Mouse (Mus musculus): ENCODE data around the gene Ngrn. TPM values are rescaled to one million over a fixed set of nuclear protein-coding genes. Genes with fewer than 3 reads are reported as not detected.

Ngrn gene
- polyA plus RNA-seq, 1 experiment from 2014 or later, result 52.2 TPM

DNA sequence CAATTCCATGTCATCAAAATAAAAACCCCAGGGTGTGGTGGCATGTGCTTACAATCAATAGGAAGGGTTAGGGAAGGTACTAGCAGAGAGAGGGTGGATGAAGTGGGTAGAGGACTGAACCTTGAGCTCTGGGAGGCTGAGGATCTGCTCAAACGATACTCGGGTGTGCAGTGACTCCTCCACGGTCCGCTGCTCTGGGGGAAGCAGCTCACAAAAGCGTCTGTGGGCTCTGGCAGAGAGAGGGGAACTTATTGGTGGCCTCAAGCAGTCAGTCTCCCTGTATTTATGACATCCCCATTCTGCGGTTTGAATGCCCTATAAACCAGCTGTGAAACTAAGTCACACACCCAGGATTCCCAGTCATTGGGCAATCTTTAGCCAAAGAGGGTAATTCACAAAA, 30.8 kb upstream of the Ngrn start:
- no peak overlapping the region for H3K4me3 ChIP-seq (replicated peaks; ENCODE audit: low read length)
- WGBS, result 77% methylated on average over 6 of the region's 6 CpGs
- H3K9ac ChIP-seq (ENCODE audit: low read length), result no peak overlapping the region
- peaks cover 5% of the 10 kb centered on the region; the same call in 1 of the 2 replicates for H3K4me1 ChIP-seq (ENCODE audit: control insufficient read depth, insufficient read depth, low read length)
- ATAC-seq (ENCODE audit: insufficient read depth, low FRiP score), result no peak
- no peaks in the 10 kb centered on the region for H3K36me3 ChIP-seq (ENCODE audit: control insufficient read depth, insufficient read depth, low read length)
- no peaks in the 10 kb centered on the region for H3K27me3 ChIP-seq (ENCODE audit: control insufficient read depth, insufficient read depth, low read length)
- no peaks in the 10 kb centered on the region for H3K9me3 ChIP-seq (replicated peaks; ENCODE audit: control insufficient read depth, low read length)
- no peak overlapping the region for H3K4me2 ChIP-seq (ENCODE audit: low read depth, low read length)
- no peak overlapping the region for H3K27ac ChIP-seq (ENCODE audit: low read length)

DNA sequence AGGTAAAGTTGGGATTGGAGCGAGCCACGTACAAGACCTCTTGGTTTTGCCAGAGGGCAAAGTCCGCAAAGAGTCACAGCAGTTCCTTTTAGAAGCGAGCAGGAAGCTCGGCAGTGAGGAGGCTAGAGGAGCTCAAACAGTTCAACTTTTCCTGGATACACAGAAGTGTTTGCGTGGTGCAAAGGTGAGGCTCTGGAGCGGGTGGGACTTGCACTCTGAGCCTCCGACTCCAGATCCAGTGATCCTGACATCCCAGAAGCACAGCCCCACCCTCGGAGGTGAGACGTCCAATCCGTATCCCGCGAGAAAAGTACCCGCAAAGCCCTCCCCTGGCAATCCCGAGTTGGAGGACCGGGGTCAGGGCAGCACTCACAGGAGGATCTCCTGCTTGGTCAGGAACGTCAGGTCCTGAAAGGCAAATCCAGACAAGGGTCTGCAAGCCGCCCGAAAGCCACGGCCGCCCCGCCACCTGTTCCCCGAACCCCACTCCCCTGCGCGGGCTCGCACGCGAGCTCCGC, 29.0 kb upstream of the Ngrn start:
- Histone ChIP-seq H3K9me3 (replicated peaks; ENCODE audit: control insufficient read depth, low read length) (no peaks in the 10 kb centered on the region), H3K27ac (ENCODE audit: low read length) (peak overlapping the region; percentile 89), H3K4me1 (ENCODE audit: control insufficient read depth, insufficient read depth, low read length) (peaks cover 5% of the 10 kb centered on the region; the same call in 1 of the 2 replicates), H3K4me2 (ENCODE audit: low read depth, low read length) (peak overlapping the region; percentile 65), H3K36me3 (ENCODE audit: control insufficient read depth, insufficient read depth, low read length) (no peaks in the 10 kb centered on the region), H3K27me3 (ENCODE audit: control insufficient read depth, insufficient read depth, low read length) (no peaks in the 10 kb centered on the region), H3K4me3 (replicated peaks; ENCODE audit: low read length) (peak overlapping the region; percentile 84), H3K9ac (ENCODE audit: low read length) (peak overlapping the region; percentile 74)
- WGBS, result under 1% methylated on average over 29 of the region's 29 CpGs
- peak; percentile 49 for ATAC-seq (ENCODE audit: insufficient read depth, low FRiP score)

DNA sequence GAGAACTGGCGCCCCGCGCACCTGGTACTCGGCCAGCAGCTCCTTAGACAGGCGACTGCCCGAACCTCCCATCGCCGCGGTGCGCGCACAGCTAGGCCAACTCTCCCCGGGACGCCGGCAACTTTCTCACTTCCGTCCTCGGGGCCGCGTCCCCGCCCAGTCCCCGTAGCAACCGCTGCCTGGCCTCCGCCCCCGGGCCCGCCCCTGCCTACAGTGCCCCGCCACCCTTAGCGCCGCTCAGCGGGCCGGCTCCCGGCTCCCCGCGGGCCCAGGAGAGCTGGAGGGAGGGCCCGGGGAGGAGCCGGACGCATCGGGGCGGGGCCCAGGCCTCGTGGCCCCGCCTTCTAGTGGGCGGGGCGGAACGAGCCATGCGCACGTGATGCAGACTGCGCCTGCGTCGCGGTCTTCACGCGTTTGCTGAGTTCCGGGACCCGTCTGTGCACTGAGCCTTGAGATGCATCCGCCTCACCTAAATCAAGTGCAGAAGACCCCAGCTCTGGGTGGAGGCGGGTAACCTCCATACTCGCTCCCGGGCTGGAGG, 28.5 kb upstream of the Ngrn start, which contains the start of the genes Cib1 and Gdpgp1:
Gene Cib1 (minus strand): TSS at position 325 of the 541 bp plus-strand sequence.
Gene Gdpgp1 (plus strand): TSS at position 377 of the 541 bp plus-strand sequence.
- no peaks in the 10 kb centered on the region for H3K27me3 ChIP-seq (ENCODE audit: control insufficient read depth, insufficient read depth, low read length)
- peaks cover 5% of the 10 kb centered on the region; the same call in 1 of the 2 replicates for H3K4me1 ChIP-seq (ENCODE audit: control insufficient read depth, insufficient read depth, low read length)
- H3K4me3 ChIP-seq (replicated peaks; ENCODE audit: low read length), result peak within 1 kb of the TSS; percentile 84
- H3K4me2 ChIP-seq (ENCODE audit: low read depth, low read length), result peak within 1 kb of the TSS; percentile 65
- peak within 1 kb of the TSS; percentile 89 for H3K27ac ChIP-seq (ENCODE audit: low read length)
- no peaks in the 10 kb centered on the region for H3K36me3 ChIP-seq (ENCODE audit: control insufficient read depth, insufficient read depth, low read length)
- WGBS, result under 1% methylated on average over 48 of the region's 56 CpGs
- peak; percentile 99 for ATAC-seq (ENCODE audit: insufficient read depth, low FRiP score)
- no peaks in the 10 kb centered on the region for H3K9me3 ChIP-seq (replicated peaks; ENCODE audit: control insufficient read depth, low read length)
- peak within 1 kb of the TSS; percentile 78 for H3K9ac ChIP-seq (ENCODE audit: low read length)

DNA sequence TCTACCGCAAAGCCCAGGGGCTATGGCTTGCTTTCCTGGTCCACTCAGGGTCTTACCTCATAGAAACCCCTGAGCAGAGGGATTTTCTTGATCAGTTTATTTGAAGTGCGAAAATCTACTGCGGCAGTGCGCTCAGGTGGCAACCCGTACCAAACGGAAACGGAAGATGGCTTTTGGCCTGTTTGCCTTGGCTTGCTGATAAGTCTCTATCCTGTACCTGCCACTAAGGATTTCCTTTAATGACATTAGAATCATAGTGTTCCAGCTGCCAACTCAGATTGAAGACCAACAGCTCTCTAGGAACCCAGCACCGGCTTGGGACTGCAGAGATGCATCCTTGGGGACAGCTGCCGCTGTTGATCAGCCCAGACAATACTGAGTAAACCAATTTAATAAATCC, 27.2 kb upstream of the Ngrn start:
- H3K4me1 ChIP-seq (ENCODE audit: control insufficient read depth, insufficient read depth, low read length), result peaks cover 5% of the 10 kb centered on the region; the same call in 1 of the 2 replicates
- ATAC-seq (ENCODE audit: insufficient read depth, low FRiP score), result no peak
- H3K4me3 ChIP-seq (replicated peaks; ENCODE audit: low read length), result peak overlapping the region; percentile 84
- H3K9ac ChIP-seq (ENCODE audit: low read length), result peak overlapping the region; percentile 46; the same call in 1 of the 2 replicates
- H3K27ac ChIP-seq (ENCODE audit: low read length), result no peak overlapping the region
- H3K9me3 ChIP-seq (replicated peaks; ENCODE audit: control insufficient read depth, low read length), result no peaks in the 10 kb centered on the region
- H3K27me3 ChIP-seq (ENCODE audit: control insufficient read depth, insufficient read depth, low read length), result no peaks in the 10 kb centered on the region
- H3K4me2 ChIP-seq (ENCODE audit: low read depth, low read length), result peak overlapping the region; percentile 65
- WGBS, result 68% methylated on average over 9 of the region's 9 CpGs
- H3K36me3 ChIP-seq (ENCODE audit: control insufficient read depth, insufficient read depth, low read length), result peaks cover 5% of the 10 kb centered on the region; the same call in 1 of the 2 replicates

DNA sequence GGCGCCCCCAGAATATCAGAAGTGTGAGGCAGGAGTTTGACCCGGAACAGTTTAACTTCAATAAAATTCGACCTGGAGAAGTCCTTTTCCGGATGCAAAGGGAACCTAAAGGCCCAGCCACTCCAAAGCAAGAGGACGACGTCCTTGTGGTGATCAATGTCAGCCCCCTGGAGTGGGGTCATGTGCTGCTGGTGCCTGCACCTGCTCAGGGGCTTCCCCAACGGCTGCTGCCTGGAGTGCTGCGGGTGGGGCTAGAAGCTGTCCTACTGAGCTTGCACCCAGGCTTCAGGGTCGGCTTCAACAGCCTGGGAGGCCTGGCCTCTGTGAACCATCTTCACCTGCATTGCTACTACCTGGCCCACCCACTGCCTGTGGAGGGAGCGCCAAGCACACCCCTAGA, 22.5 kb upstream of the Ngrn start:
- no peak overlapping the region for H3K9ac ChIP-seq (ENCODE audit: low read length)
- H3K27me3 ChIP-seq (ENCODE audit: control insufficient read depth, insufficient read depth, low read length), result no peaks in the 10 kb centered on the region
- WGBS, result 85% methylated on average over 10 of the region's 10 CpGs
- ATAC-seq (ENCODE audit: insufficient read depth, low FRiP score), result no peak
- H3K36me3 ChIP-seq (ENCODE audit: control insufficient read depth, insufficient read depth, low read length), result peaks cover 9% of the 10 kb centered on the region; the same call in 1 of the 2 replicates
- peaks cover 5% of the 10 kb centered on the region; the same call in 1 of the 2 replicates for H3K4me1 ChIP-seq (ENCODE audit: control insufficient read depth, insufficient read depth, low read length)
- H3K27ac ChIP-seq (ENCODE audit: low read length), result no peak overlapping the region
- H3K4me3 ChIP-seq (replicated peaks; ENCODE audit: low read length), result no peak overlapping the region
- no peaks in the 10 kb centered on the region for H3K9me3 ChIP-seq (replicated peaks; ENCODE audit: control insufficient read depth, low read length)
- no peak overlapping the region for H3K4me2 ChIP-seq (ENCODE audit: low read depth, low read length)

DNA sequence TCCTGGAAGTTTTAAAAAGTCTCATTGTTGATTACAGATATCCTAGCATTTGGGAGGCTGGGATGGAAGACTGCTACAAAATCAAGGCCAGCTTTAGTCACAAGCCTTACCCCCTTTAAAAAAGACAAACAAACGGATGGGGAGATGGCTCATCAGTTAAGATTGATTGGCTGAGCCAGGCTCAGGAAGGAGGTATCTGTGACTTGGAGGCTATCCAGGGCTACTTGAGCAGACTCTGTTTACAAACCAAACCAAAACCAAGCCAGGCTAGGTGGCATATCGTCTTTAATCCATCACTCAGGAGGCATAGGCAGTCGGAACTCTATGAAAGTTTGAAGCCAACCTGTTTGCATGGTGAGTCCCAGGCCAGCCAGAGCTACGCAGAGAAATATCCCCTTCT, 19.4 kb upstream of the Ngrn start:
- no peak overlapping the region for H3K9ac ChIP-seq (ENCODE audit: low read length)
- no peak overlapping the region for H3K4me2 ChIP-seq (ENCODE audit: low read depth, low read length)
- peaks cover 9% of the 10 kb centered on the region; the same call in 1 of the 2 replicates for H3K36me3 ChIP-seq (ENCODE audit: control insufficient read depth, insufficient read depth, low read length)
- no peak overlapping the region for H3K27ac ChIP-seq (ENCODE audit: low read length)
- ATAC-seq (ENCODE audit: insufficient read depth, low FRiP score), result no peak
- H3K4me1 ChIP-seq (ENCODE audit: control insufficient read depth, insufficient read depth, low read length), result no peaks in the 10 kb centered on the region
- H3K27me3 ChIP-seq (ENCODE audit: control insufficient read depth, insufficient read depth, low read length), result no peaks in the 10 kb centered on the region
- no peaks in the 10 kb centered on the region for H3K9me3 ChIP-seq (replicated peaks; ENCODE audit: control insufficient read depth, low read length)
- H3K4me3 ChIP-seq (replicated peaks; ENCODE audit: low read length), result no peak overlapping the region
- WGBS, result 63% methylated on average over 4 of the region's 4 CpGs

DNA sequence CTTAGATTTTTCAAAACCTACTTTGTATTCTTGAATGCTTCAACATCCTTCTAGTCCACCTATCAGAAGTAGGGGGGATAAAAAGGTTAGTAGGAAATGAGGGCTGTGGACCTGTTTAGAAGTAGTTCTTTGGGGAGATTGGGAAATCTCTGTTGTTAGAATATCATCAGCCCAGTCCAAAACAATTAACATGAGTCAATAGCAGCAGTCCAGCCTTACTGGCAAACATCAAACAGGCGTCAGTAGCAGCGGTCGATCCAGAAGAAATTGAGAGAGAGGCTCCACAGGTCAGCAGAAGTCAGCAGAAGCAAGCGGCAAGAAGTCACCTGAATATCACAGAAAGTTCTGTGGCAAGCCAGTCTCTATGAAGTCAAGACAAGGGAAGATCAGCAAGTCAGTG, 16.2 kb upstream of the Ngrn start:
- H3K27ac ChIP-seq (ENCODE audit: low read length), result no peak overlapping the region
- H3K36me3 ChIP-seq (ENCODE audit: control insufficient read depth, insufficient read depth, low read length), result no peaks in the 10 kb centered on the region
- no peak overlapping the region for H3K4me3 ChIP-seq (replicated peaks; ENCODE audit: low read length)
- no peak for ATAC-seq (ENCODE audit: insufficient read depth, low FRiP score)
- no peaks in the 10 kb centered on the region for H3K9me3 ChIP-seq (replicated peaks; ENCODE audit: control insufficient read depth, low read length)
- 90% methylated on average over 4 of the region's 4 CpGs for WGBS
- H3K9ac ChIP-seq (ENCODE audit: low read length), result no peak overlapping the region
- no peaks in the 10 kb centered on the region for H3K4me1 ChIP-seq (ENCODE audit: control insufficient read depth, insufficient read depth, low read length)
- H3K4me2 ChIP-seq (ENCODE audit: low read depth, low read length), result no peak overlapping the region
- H3K27me3 ChIP-seq (ENCODE audit: control insufficient read depth, insufficient read depth, low read length), result no peaks in the 10 kb centered on the region

DNA sequence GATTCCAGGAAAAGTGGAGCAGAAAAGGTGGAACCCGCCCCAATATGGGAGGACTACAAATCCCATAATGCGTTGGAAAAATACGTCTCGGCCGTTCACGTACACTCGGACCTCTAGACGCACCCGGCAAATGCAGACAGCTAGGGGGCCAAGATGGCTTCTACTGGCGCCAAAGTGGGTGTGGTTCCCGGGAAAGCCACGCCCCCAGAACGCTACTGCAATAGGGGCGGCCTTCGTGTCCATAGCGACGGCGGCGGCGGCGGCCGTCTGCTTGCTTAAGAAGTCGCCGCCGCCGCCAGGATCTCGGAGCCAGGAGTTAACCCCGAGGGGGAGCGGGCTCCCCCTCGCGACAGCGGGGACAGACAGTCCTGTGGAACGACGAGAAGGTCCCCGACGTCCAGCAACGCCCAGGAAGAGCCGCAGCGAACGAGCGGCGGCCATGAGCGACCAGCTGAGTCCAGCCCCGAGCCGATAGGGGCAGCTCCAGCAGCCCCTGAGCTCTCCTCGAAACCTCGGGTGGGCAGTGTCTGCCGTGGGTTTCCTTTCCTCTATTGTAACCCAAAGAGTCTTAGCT, 14.8 kb upstream of the Ngrn start, which contains the start of gene Ttll13:
Gene Ttll13 (plus strand): TSS at position 229 of the 574 bp plus-strand sequence.
- WGBS, result under 1% methylated on average over 48 of the region's 48 CpGs
- ATAC-seq (ENCODE audit: insufficient read depth, low FRiP score), result peak; percentile 99

DNA sequence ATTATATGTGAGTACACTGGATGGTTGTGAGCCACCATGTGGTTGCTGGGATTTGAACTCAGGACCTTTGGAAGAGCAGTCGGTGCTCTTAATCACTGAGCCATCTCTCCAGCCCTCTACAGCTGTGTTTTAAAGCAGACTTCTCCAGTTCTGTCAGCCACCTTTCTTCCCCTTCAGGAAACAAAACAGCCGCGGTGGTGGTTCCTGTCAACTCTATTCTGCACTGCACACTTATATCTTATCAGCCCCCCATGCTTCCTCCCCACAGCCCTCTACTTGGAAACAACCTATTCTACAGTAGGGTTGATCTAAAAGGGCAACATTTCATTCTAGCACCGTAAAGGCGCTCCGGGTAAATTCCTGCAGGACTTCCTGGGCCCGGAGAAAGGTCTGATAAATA, 14.2 kb upstream of the Ngrn start:
- H3K4me1 ChIP-seq (ENCODE audit: control insufficient read depth, insufficient read depth, low read length), result no peaks in the 10 kb centered on the region; the same call in 1 of the 2 replicates
- ATAC-seq (ENCODE audit: insufficient read depth, low FRiP score), result no peak
- peak overlapping the region; percentile 86; the same call in 1 of the 2 replicates for H3K9ac ChIP-seq (ENCODE audit: low read length)
- H3K27me3 ChIP-seq (ENCODE audit: control insufficient read depth, insufficient read depth, low read length), result no peaks in the 10 kb centered on the region
- peak overlapping the region; percentile 88 for H3K27ac ChIP-seq (ENCODE audit: low read length)
- H3K9me3 ChIP-seq (replicated peaks; ENCODE audit: control insufficient read depth, low read length), result no peaks in the 10 kb centered on the region
- H3K4me3 ChIP-seq (replicated peaks; ENCODE audit: low read length), result peak overlapping the region; percentile 68
- WGBS, result 37% methylated on average over 7 of the region's 7 CpGs
- H3K36me3 ChIP-seq (ENCODE audit: control insufficient read depth, insufficient read depth, low read length), result no peaks in the 10 kb centered on the region
- H3K4me2 ChIP-seq (ENCODE audit: low read depth, low read length), result peak overlapping the region; percentile 70

More for the DNA sequence above, 14.8 kb upstream of the Ngrn start, which contains the start of gene Ttll13:
- Histone ChIP-seq H3K27me3 (ENCODE audit: control insufficient read depth, insufficient read depth, low read length) (no peaks in the 10 kb centered on the region), H3K9ac (ENCODE audit: low read length) (peak within 1 kb of the TSS; percentile 86), H3K4me3 (replicated peaks; ENCODE audit: low read length) (peak within 1 kb of the TSS; percentile 68), H3K27ac (ENCODE audit: low read length) (peak within 1 kb of the TSS; percentile 88), H3K4me2 (ENCODE audit: low read depth, low read length) (peak within 1 kb of the TSS; percentile 70), H3K4me1 (ENCODE audit: control insufficient read depth, insufficient read depth, low read length) (no peaks in the 10 kb centered on the region; the same call in 1 of the 2 replicates), H3K9me3 (replicated peaks; ENCODE audit: control insufficient read depth, low read length) (no peaks in the 10 kb centered on the region), H3K36me3 (ENCODE audit: control insufficient read depth, insufficient read depth, low read length) (no peaks in the 10 kb centered on the region)
